11 mouse cellular contexts compared by ENCODE assay signal in the genomic region with DNA sequence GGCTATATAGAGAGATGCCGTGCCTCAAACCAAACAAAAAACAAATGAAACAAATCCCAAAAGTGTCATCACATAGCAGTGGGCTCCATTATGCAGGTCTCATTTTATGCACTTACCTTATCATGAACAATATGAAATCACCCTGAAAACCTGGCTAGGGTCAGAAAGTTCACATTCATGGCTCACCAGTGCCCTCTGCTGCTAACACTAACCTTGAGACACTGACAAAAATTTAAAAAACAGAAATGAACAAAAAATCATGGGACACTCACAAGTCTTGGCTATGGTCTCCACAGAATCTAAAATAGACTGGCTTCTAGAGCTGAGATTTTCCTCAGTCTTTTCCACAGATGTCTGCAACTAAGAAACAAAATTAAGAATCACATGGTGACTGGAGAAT. TPM values are rescaled to one million over a fixed set of nuclear protein-coding genes. Genes with fewer than 3 reads are reported as not detected.
DNase-seq lines count a peak whose midpoint lies in the region; ATAC-seq lines count a peak whose summit lies in the region.
"Had no signal": no experiment of that assay in that cellular context is flagged by ENCODE, and none has a peak within 500 bp of the region (broad histone marks: within the 10 kb centered on the region; RNA-seq: fewer than 3 reads in every experiment).

No protein-coding gene starts in this region.

- DNase-seq in adrenal gland, adult (ENCODE audit: inconsistent age in 2 of 2, low spot score in 1 of 2), result peak; percentile 41 to 80
- DNase-seq in adrenal gland, adult 8-10 months, result no peak
- peak; percentile 40 for DNase-seq in layer of hippocampus, adult 11-12 months (ENCODE audit: low spot score)
- no peak for DNase-seq in layer of hippocampus, adult 9-11 months
- peak; percentile 24 to 67 for DNase-seq in adrenal gland, postnatal 36 days
- DNase-seq in lung, postnatal 14 days, result peak; percentile 52

- H3K4me2 ChIP-seq in forebrain, embryonic 12.5 days, result no peak overlapping the region
- H3K4me2 ChIP-seq: embryonic facial prominence, embryonic 12.5 days had no signal

- H3K9me3 ChIP-seq in forebrain, embryonic 12.5 days, result no peaks in the 10 kb centered on the region
- H3K9me3 ChIP-seq: embryonic facial prominence, embryonic 12.5 days had no signal

- H3K27ac ChIP-seq in forebrain, embryonic 12.5 days, result no peak overlapping the region
- H3K27ac ChIP-seq: embryonic facial prominence, embryonic 12.5 days had no signal

- no peak for ATAC-seq in forebrain, embryonic 12.5 days (ENCODE audit: low FRiP score)
- ATAC-seq in cerebellum, adult (ENCODE audit: insufficient number of reproducible peaks, low FRiP score, low TSS enrichment), result no peak

- H3K4me1 ChIP-seq in forebrain, embryonic 12.5 days, result peaks cover 6% of the 10 kb centered on the region; the same call in 1 of the 2 replicates
- H3K4me1 ChIP-seq: embryonic facial prominence, embryonic 12.5 days had no signal

- H3K36me3 ChIP-seq in forebrain, embryonic 12.5 days (replicated peaks), result no peaks in the 10 kb centered on the region
- H3K36me3 ChIP-seq: embryonic facial prominence, embryonic 12.5 days had no signal

- WGBS in forebrain, embryonic 12.5 days, result 86% methylated on average over 1 of the region's 1 CpGs

- no peak overlapping the region for H3K4me3 ChIP-seq in forebrain, embryonic 12.5 days (replicated peaks)
- H3K4me3 ChIP-seq: embryonic facial prominence, embryonic 12.5 days had no signal

- no peaks in the 10 kb centered on the region for H3K27me3 ChIP-seq in forebrain, embryonic 12.5 days
- H3K27me3 ChIP-seq: embryonic facial prominence, embryonic 12.5 days had no signal

- no peak overlapping the region for H3K9ac ChIP-seq in forebrain, embryonic 12.5 days
- H3K9ac ChIP-seq: embryonic facial prominence, embryonic 12.5 days had no signal

RNA-seq across cellular contexts. Expression of a gene that starts 16.1 kb away (rescaled TPM):
- under 1 TPM in 1 of 4 experiments, not detected in 3; 0.10 TPM for total RNA-seq in adrenal gland, adult 8-10 months (2022)
- total RNA-seq in adrenal gland, postnatal 36 days (2021), result not detected
- 1.1 and 1.4 TPM in 2 replicates for polyA plus RNA-seq in forebrain, embryonic 12.5 days (2016; fragmentation: Nextera tagmentation; extraction: Ambion mirVana)
- total RNA-seq: layer of hippocampus, adult 18-20 months had no signal
- polyA plus RNA-seq: C2C12 had no signal

RNA-seq across cellular contexts. Expression of a gene that starts 19.6 kb away (rescaled TPM):
- 1 to 10 TPM in 3 of 4 experiments, under 1 TPM in 1; 0.96 to 1.6 (median 1.3) TPM for total RNA-seq in adrenal gland, adult 8-10 months (2022)
- total RNA-seq in adrenal gland, postnatal 36 days (2021), result 1 to 10 TPM in 1 of 2 experiments, under 1 TPM in 1; 0.93 to 1.3 TPM
- polyA plus RNA-seq in forebrain, embryonic 12.5 days (2016; fragmentation: Nextera tagmentation; extraction: Ambion mirVana), result 1.8 and 1.9 TPM in 2 replicates

RNA-seq across cellular contexts. Expression of a gene that starts 24.1 kb away (rescaled TPM):
- total RNA-seq in adrenal gland, adult 8-10 months (2022), result not detected
- total RNA-seq in adrenal gland, postnatal 36 days (2021), result not detected
- not detected in 2 replicates for polyA plus RNA-seq in forebrain, embryonic 12.5 days (2016; fragmentation: Nextera tagmentation; extraction: Ambion mirVana)
- total RNA-seq: layer of hippocampus, adult 18-20 months had no signal
- polyA plus RNA-seq: C2C12; embryonic facial prominence, embryonic 12.5 days had no signal

RNA-seq across cellular contexts. Expression of a gene that starts 48.1 kb away (rescaled TPM):
- total RNA-seq in adrenal gland, adult 8-10 months (2022), result 10 to 100 TPM; 46.6 to 56.5 (median 52.7) TPM
- total RNA-seq in adrenal gland, postnatal 36 days (2021), result 10 to 100 TPM; 37.1 to 48.1 TPM
- polyA plus RNA-seq in forebrain, embryonic 12.5 days (2016; fragmentation: Nextera tagmentation; extraction: Ambion mirVana), result 44.1 and 49.0 TPM in 2 replicates

RNA-seq across cellular contexts. Expression of a gene that starts 49.2 kb away (rescaled TPM):
- total RNA-seq in adrenal gland, adult 8-10 months (2022), result 10 to 100 TPM; 19.7 to 48.3 (median 33.1) TPM
- total RNA-seq in adrenal gland, postnatal 36 days (2021), result 10 to 100 TPM; 20.1 to 21.5 TPM
- polyA plus RNA-seq in forebrain, embryonic 12.5 days (2016; fragmentation: Nextera tagmentation; extraction: Ambion mirVana), result 67.6 and 70.0 TPM in 2 replicates

Comparison
In these comparisons a context has a peak if more than half of its experiments do, and no peak if none do; other contexts are left out.
1. DNase-seq: peak in adrenal gland, adult (2 of 2), layer of hippocampus, adult 11-12 months (single experiment), adrenal gland, postnatal 36 days (2 of 2) and lung, postnatal 14 days (single experiment); none in adrenal gland, adult 8-10 months (single experiment) and layer of hippocampus, adult 9-11 months (single experiment).